Mouse (Mus musculus): ENCODE data around the gene Cd248.
A peak's percentile ranks its signal among the peaks of the same experiment; 100 is the strongest.

Gene Cd248

DNA sequence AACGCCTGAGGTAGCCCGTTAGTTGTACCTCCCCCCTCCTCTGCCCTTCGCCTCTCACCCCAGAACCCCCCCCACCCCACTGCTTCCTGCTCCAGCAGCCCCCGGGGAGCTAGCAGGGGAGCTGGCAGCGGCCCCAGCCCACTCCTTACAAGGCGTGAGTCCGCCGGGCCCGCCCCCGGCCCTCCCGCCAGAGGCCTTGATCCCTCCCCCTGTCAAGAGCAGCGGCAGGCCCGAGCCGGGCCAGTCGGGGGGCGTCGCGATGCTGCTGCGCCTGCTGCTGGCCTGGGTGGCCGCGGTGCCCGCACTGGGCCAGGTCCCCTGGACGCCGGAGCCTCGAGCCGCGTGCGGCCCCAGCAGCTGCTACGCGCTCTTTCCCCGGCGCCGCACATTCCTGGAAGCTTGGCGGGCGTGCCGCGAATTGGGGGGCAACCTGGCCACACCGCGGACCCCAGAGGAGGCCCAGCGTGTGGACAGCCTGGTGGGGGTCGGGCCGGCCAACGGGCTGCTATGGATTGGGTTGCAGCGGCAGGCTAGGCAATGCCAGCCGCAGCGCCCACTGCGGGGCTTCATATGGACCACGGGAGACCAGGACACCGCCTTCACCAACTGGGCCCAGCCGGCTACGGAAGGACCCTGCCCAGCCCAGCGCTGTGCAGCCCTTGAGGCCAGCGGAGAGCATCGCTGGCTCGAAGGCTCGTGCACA is at the start of gene Cd248:
TSS of gene Cd248 (plus strand) at position 212 of the 703 bp plus-strand sequence.
- DNase-seq (ENCODE audit: low read depth, low spot score), result peak; percentile 54

DNA sequence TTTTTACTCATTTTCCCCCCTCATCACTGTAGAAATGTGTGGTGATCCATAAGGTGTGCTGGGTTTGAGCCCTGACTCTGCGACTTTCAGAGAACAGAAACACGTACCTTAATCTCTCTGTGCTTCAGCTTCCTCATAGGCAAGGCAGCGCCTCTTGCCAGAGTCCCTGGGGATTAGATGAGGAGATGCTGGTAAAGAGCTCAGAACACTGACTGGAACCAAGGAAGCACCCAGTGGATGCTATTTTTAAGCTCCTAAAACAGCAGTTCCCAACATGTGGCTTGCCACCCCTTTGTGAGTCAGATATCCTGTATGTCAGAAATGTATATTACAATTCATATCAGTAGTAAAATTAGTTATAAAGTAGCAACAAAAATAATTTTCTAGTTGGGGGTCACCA is 49.7 kb upstream of the Cd248 start:
- no peak for DNase-seq (ENCODE audit: low read depth, low spot score)

DNA sequence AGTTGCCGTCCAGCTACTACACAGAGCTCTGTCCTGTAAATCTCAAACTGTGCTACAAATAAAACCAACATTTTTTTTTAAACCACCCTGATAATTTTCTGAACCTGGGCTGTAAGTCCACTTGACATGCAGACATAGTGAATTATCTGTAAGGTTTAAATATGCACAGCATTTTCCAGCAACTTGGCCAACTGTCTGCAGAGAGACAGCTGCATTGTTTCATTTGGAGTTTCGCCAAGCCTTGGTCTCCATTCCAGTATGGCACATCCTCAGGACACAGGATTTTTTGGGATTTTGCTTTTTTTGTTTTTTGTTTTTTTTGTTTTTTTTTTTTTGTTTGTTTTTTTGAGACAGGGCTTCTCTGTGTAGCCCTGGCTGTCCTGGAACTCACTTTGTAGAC is 46.5 kb upstream of the Cd248 start:
- DNase-seq (ENCODE audit: low read depth, low spot score), result no peak

DNA sequence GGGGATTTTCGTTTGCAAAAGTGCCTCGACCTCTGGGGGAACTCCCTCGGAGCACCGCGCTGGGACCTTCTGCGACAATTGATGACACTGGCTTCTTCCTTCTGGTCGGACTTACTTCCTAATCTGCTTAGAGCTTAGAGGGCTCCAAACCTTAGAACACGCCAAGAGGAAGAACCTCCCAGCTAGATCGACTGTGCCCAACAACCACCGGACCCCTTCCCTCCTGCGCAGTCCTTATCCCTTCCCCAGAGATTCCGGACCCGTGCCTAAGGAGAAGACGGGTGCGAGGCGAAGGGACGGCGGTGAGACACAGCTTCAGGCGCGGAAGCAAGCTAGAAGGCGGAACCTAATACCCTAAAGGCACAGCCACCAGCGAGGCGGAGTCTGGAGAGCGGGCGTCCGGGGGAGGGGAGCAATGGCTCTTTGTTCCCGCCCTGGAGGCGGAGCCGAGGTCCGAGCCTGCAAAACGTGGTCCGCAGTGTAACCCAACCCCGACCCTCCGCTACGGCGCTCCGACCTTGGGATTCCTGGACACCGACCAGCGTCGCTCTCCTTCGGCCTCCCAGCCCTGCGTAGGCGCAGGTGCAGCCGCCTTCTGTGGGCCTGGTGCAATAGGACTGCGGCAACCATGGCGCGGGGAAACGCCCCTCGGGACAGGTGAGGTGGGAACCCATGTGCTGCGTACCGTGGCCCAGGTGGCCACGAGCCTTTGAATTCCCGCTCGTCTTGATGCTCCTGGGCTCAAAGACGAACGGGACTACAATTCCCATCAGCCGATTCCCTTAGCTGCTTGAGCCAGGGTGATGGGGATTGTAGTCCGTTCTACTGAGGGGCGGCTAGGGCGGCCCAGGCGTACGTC is 44.0 kb upstream of the Cd248 start, which contains the start of gene Slc29a2:
TSS of gene Slc29a2 (plus strand) at position 240 of the 859 bp plus-strand sequence.
- DNase-seq (ENCODE audit: low read depth, low spot score), result peak; percentile 94

DNA sequence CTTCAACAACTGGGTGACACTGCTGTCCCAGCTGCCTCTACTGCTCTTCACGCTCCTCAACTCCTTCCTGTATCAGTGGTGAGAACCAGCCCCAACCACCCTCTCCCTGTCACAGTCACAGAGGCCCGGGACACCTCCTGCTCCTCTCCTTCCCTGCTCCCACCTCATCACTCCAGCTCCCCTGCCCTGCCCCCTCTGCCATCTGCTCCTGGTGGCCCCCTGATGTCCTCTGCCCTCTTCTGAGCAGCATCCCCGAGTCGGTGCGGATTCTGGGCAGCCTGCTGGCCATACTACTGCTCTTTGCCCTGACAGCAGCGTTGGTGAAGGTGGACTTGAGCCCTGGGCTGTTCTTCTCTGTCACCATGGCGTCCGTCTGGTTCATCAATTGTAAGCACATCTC is 41.8 kb upstream of the Cd248 start:
- DNase-seq (ENCODE audit: low read depth, low spot score), result no peak

DNA sequence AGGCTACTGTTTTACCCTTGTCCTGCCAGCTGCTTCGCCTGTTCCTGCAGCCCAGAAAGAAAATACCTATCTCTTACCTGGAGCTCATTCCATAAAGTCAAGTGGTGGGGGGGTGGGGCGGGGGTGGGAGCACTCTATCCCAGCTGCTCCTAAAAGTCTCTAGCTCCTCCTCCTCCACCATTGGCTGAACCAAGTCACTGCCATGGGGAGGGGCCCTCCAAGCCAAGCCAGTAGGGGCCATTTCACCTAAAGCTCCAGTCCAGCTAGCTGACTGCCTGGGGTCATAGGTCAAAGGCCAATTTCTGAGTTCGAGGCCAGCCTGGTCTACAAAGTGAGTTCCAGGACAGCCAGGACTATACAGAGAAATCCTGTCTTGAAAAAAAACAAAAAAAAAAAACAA is 35.2 kb upstream of the Cd248 start:
- no peak for DNase-seq (ENCODE audit: low read depth, low spot score)

DNA sequence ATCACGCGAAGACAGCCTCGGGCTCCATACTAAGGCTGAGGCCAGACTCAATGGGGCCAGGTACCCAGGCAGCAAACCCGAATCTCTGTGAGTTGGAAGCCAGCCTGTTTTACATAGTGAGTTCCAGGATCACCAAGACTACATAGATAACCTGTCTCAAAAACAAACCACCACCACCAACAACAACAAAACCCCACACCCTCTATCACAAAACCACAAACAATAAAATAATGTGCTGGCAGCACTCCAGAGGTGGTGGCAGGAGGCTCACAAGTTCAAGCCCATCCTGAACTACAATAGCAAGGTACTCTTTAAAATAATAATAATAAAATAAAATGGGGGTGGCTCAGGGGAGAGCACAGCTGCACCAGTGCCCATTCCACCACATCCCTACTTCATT is 31.3 kb upstream of the Cd248 start:
- DNase-seq (ENCODE audit: low read depth, low spot score), result no peak

DNA sequence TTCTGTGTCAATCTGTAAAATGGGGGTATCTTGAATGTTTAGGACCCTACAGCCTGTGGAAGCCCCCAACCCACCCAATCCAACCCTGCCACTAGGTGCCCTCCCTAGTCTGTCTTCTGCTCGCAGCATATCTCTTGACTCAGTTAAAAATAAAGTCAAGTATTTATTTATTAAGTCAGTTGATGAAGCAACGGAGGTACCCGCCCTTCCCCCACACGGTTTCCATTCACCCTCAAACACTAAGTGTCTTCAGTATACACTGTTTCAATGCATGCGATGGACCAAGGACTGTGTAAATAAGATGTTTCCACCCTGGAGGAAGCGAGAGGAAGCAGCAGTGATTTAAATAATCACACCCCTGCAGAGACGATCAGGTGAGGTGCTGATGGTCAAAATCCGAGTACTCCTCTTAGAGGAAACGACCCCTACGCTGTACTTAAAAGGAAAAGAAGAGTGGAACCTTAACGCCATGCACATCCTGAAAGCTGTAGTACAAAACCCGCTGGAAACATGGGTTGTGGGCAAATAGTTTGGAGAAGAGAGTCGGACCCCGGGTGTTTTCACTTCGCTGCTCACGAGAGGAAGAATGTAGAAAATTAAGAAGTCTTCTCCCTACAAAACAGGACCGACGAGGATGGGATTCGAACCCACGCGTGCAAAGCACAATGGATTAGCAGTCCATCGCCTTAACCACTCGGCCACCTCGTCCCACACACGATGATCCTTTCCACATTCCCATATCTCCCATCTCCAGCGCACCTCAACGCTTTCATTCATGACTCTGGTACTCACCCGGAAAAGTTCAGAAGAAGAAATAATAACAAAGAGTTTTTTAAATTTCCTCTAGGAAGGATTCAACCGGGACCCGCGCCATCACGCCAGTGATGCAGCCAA is 30.0 kb upstream of the Cd248 start:
- peak; percentile 91 for DNase-seq (ENCODE audit: low read depth, low spot score)

DNA sequence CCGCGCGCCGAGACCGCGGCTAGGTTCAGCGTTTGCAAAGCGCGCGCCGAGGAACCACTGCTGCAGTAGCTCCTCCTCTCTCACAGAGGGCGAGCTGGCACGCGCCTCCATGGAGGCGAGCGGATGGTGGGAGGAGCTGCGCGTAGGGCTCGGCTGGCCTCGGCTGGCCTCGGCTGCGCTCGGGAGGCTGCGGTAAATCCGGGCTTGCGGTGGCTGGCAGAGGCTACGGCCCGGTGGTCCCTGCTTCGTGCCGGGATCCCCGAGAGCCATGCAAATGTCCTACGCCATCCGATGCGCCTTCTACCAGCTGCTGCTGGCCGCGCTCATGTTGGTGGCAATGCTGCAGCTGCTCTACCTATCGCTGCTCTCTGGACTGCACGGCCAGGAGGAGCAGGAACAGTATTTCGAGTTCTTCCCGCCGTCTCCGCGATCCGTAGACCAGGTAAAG is 29.1 kb upstream of the Cd248 start, which contains the start of the genes B4gat1 and AC124502.3:
TSS of gene B4gat1 (plus strand) at position 118 of the 448 bp plus-strand sequence.
TSS of gene AC124502.3 (plus strand) at position 183 of the 448 bp plus-strand sequence.
- DNase-seq (ENCODE audit: low read depth, low spot score), result peak; percentile 91

DNA sequence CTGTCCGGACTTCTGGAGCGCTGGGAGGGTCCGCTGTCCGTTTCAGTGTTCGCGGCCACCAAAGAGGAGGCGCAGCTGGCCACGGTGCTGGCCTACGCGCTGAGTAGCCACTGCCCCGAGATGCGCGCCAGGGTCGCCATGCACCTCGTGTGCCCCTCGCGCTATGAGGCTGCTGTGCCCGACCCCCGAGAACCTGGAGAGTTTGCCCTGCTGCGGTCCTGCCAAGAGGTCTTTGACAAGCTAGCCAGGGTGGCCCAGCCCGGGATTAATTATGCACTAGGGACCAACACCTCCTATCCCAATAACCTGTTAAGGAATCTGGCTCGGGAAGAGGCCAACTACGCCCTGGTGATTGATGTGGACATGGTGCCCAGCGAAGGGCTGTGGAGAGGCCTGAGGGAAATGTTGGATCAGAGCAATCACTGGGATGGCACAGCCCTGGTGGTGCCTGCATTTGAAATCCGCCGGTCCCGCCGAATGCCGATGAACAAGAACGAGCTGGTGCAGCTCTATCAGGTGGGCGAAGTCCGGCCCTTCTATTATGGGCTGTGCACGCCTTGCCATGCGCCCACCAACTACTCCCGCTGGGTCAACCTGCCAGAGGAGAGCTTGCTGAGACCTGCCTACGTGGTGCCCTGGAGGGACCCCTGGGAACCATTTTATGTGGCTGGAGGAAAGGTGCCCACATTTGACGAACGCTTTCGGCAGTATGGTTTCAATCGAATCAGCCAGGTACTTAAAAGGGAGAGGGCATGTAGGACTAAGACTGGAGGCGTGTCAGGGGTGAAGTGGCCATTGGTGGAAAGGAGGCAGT is 28.4 kb upstream of the Cd248 start:
- no peak for DNase-seq (ENCODE audit: low read depth, low spot score)

DNA sequence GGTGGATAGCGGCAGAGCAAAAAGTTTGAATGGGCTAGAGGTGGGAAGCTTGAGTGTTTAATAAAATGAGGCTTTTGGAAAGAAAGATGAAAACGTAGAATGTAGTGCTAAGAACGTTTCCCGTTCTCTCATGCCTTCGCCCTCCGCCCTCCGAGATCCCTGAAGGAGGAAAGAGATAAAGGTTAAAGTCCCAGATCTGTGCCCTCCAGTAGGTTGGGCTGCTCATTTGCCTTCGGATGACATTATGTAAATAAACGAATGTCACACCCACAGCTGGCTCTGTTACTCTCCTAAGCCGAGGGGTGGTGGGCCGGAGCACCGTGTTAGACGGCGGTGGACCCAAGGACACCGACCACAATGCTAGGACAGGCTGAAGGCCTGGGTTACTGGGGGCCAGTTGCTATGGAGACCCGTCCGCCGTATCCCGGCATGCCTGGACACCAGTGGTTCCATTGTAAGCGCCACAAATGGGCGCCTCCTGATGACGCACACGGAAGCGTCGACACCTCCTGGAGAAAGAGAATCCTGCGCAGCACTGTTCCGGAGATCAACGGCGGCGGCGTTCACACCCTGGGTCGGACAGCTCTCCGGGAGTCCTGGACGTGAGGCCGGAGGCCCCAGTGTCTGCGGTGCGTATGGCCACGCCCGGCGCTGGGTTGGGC is 26.9 kb upstream of the Cd248 start, which contains the start of gene Brms1:
TSS of gene Brms1 (plus strand) at position 493 of the 662 bp plus-strand sequence.
- DNase-seq (ENCODE audit: low read depth, low spot score), result peak; percentile 95

DNA sequence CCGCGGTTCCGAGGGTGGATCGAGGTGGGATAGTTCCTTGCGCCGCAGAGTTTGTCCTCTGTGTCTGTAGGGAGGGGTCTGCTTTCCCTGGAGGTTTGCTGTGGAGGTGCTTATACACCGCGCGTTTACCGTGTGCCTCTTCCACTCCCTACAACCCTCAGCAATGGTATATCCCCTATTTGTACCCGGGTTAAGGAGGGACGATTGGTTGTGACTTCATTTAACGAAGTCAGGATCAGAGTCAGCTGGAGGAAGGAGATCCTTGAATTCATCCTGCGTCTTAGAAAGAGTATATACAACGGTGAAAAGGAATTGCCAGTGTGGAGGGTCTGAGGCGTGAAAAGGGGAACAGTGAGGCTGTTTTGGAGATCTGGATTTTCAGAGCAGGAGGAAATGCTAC is 26.3 kb upstream of the Cd248 start:
- no peak for DNase-seq (ENCODE audit: low read depth, low spot score)

DNA sequence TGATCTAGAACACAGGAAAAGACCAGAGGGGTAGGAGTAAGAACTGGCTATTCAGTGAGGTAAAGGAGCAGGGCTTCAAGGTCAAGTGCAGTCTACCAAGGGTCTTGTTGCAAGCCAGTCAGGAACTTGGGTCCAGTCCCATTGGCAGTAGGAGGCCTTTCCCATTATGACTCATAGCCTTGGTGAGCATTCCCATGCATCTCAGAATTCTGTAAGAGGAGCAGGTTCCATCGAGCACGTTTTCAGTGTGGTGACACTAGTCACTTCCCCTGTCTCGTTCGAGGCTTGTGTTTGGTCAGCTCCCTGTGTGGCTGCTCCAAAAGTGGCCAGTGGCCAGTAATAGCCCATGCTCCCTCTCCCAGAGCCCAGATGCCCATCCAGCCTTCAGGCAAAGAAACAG is 22.3 kb upstream of the Cd248 start:
- no peak for DNase-seq (ENCODE audit: low read depth, low spot score)

DNA sequence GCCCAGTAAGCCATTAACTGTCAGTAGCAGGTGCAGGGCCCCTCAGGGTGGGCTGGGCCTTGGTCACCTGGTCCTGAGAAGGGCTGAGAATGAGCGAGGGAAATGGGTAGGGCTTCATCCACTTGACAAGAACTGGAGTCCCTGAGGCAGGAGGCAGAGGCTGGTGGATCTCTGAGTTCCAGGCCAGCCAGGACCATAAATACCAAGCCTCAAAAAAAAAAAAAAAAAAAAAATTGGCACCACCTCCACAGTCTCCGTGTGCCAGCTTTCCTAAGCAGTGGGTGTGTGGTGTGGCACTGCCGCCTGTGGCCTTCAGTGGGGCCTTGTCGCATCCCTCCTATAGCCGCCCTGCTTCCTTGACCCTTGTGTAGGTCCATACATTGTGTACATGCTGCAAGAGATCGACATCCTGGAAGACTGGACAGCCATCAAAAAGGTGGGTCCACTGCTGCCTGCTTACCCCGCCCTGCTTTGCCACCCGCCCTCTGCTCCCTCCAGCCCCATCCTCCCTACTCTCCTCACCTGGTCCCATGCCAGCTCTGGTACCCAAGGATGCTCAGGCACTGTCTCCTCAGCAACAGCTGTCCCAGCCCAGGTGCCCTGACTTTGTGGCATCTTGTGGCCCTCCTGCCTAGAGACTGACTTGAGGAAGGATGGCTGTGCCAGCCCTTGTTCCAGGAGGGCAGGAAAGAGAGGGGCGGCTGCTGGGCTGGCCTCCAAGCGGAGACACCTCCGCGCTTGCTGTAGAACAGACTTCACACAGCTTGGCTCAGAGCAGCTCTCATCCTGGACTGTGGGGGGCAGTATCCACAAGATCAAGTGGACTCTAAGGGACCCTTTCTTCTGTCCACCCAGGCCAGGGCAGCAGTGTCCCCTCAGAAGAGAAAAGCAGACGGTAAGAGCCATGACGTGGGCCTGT is 19.5 kb upstream of the Cd248 start:
- no peak for DNase-seq (ENCODE audit: low read depth, low spot score)

DNA sequence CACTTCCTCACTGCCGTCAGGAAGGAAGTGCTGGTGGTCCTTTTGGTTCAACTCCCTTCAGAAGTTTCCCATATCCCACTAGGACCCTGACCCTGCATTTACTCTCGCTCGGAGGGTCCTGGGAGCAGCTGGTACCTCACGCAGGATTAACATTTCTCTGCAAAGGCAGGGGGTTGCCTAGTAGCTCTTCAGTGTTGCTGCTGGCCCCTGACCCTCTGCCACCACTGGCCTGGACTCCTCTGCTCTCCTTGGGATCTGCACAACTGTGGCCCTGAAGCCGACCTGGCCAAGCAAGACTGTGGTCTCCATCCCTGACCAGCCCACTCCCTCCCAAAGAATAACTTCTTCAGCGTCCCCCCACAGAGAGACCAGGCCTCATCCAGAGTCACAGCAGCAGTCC is 18.6 kb upstream of the Cd248 start:
- no peak for DNase-seq (ENCODE audit: low read depth, low spot score)

DNA sequence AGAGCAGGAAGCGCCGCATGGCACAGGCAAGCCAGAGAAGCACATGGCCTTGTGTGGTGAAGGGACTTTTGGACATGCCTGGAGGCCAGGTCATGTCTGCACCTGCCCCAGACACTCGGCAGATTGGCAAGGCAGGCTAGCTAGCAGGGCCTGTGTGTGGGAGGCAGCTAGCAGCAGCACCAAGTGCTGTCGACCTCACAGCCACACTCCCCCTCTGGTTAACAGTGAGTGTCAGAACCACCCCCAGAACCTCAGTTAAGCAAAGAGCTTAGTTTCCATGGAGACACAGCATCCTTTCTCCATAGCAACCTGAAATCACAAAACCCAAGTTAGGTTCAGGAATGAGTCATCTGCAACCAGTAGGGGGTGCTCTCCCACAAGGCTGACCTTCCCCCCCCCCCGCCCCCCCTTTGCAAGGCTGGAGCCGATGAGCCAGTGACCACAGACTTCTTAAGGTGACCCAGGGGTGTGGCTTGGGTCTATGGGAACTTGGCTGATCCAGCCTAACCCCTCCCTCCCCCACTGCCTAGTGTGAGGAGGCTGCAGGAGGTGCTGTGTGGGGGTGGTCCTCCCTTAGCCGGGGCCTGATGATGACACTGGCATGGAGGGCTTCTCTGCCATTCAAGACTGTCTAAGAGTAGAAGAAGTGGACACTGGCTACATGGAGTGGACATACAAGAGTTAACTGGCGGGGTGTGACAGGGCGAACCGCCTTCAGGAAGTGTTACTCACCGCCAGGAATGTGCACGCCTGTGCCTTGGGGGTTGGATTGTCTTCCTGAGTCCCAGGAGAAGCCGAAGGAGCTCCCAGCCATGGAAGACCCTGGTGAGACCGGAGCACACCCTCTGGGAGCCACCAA is 17.6 kb upstream of the Cd248 start, which contains the start of gene Rin1:
TSS of gene Rin1 (plus strand) at position 435 of the 859 bp plus-strand sequence.
- DNase-seq (ENCODE audit: low read depth, low spot score), result no peak

DNA sequence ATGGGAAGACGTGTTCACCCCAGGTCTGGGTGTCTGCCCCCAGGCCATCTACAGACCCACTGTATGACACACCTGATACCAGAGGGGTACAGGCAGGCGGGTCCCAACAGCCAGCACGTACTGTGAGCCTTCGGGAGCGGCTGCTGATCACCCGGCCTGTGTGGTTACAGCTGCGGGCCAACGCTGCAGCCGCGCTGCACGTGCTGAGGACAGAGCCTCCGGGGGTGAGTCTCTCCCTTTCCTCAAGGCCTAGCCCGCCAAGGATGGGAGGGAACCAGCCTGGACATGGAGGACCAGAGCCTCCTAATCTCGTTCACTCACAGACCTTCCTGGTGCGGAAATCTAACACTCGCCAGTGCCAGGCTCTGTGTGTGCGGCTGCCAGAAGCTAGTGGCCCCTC is 16.8 kb upstream of the Cd248 start:
- no peak for DNase-seq (ENCODE audit: low read depth, low spot score)

DNA sequence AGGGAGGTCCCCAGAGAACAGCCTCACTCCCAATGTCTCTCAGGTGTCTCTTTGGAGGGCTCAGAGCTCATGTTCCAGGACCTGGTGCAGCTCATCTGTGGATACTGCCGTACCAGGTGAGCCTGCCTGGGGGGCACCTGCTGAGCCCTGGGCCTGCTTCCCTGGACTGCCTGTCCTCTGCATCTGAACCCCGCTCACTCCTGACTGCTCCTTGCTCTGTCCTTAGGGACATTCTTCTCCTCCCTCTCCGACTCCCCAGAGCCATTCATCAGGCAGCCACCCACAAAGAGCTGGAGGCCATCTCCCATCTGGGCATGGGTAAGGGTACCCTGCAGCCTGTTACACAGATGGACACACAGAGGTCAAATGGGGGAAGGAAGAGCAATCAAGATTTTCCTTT is 16.4 kb upstream of the Cd248 start:
- DNase-seq (ENCODE audit: low read depth, low spot score), result no peak
